Mouse (Mus musculus): Measurements from ENCODE around the gene Med13. TPM values are rescaled to one million over a fixed set of nuclear protein-coding genes. Genes with fewer than 3 reads are reported as not detected.

Med13 gene
- total and polyA plus RNA-seq, 3 experiments, result 1.9 to 124 (median 74.2) TPM

DNA sequence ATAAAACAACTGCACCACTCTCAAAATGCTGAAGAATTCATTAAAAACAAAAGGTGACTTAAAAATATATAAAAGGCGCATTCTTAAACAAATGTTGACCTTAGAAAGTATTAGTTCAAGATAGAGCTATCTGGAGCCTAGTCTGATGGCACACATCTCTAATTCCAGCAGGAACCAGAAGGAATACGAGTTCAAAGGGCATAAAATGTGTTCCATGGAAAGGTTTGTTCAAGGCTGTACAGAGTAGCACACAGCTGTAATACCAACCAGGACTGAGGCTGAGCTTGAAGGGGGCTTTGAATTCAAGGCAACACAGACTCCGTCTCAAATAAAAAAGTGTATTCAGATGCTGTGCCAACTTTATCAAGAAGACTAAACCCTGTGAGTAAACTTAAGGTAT, 3.8 kb downstream of the Med13 start:
- Histone ChIP-seq H3K27me3 (ENCODE audit: insufficient read depth, low read length) (no peaks in the 10 kb centered on the region), H3K4me3 (ENCODE audit: low read depth, low read length) (no peak overlapping the region), H3K9me3 (replicated peaks) (no peaks in the 10 kb centered on the region), H3K4me1 (ENCODE audit: insufficient read depth, low read depth, low read length) (peaks cover 28% of the 10 kb centered on the region), H3K36me3 (replicated peaks) (peaks cover 26% of the 10 kb centered on the region)
- no peak for ATAC-seq (ENCODE audit: extremely low read depth, insufficient number of reproducible peaks, low FRiP score, poor library complexity, severe bottlenecking)
- TF ChIP-seq GATA2 (IDR thresholded peaks at IDR 0.05; ENCODE audit: borderline replicate concordance, low read depth, low read length) (no peak), TAL1 (conservative IDR thresholded peaks at IDR 0.05; ENCODE audit: low read depth, low read length) (no peak), CTCF (IDR thresholded peaks at IDR 0.05; ENCODE audit: low read depth, low read length) (no peak), POLR2AphosphoS5 (IDR thresholded peaks at IDR 0.05; ENCODE audit: insufficient replicate concordance, low read depth, low read length) (no peak), GATA1 (IDR thresholded peaks at IDR 0.05; ENCODE audit: borderline replicate concordance, low read length) (no peak)
- no peak for DNase-seq (ENCODE audit: low spot score)

DNA sequence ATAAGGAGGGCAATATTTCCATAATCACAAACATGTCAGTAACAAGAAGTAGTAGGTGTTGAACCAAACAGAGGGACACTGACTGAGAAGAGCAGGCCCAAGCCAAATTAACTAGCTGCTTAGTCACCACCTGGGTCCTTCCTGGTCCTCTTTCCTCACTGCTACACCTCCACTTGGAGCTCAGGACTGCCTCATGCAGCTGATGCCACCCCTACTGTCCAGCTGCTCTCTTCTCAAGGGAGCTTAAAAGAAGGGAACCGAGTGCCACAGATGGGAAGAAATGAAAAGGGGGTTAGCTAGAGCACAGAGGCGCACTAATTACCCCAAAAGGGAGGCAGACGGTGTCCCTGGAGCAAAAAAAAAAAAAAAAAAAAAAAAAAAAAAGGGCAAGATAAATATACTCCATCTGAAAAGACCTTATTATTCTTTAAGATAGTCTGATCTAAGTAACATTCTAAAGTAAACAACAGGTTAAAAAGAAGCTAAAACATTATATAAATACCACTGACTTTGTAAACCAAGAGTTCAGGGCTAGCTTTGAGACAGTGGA, 5.6 kb downstream of the Med13 start:
- H3K36me3 ChIP-seq (replicated peaks), result peaks cover 30% of the 10 kb centered on the region
- TF ChIP-seq CTCF (IDR thresholded peaks at IDR 0.05; ENCODE audit: low read depth, low read length) (no peak), POLR2AphosphoS5 (IDR thresholded peaks at IDR 0.05; ENCODE audit: insufficient replicate concordance, low read depth, low read length) (no peak), TAL1 (conservative IDR thresholded peaks at IDR 0.05; ENCODE audit: low read depth, low read length) (no peak), GATA2 (IDR thresholded peaks at IDR 0.05; ENCODE audit: borderline replicate concordance, low read depth, low read length) (no peak), GATA1 (IDR thresholded peaks at IDR 0.05; ENCODE audit: borderline replicate concordance, low read length) (no peak)
- ATAC-seq (ENCODE audit: extremely low read depth, insufficient number of reproducible peaks, low FRiP score, poor library complexity, severe bottlenecking) (no peak), DNase-seq (ENCODE audit: low spot score) (no peak)
- no peaks in the 10 kb centered on the region for H3K27me3 ChIP-seq (ENCODE audit: insufficient read depth, low read length)
- H3K4me3 ChIP-seq (ENCODE audit: low read depth, low read length), result no peak overlapping the region
- H3K4me1 ChIP-seq (ENCODE audit: insufficient read depth, low read depth, low read length), result peaks cover 26% of the 10 kb centered on the region
- H3K9me3 ChIP-seq (replicated peaks), result no peaks in the 10 kb centered on the region

DNA sequence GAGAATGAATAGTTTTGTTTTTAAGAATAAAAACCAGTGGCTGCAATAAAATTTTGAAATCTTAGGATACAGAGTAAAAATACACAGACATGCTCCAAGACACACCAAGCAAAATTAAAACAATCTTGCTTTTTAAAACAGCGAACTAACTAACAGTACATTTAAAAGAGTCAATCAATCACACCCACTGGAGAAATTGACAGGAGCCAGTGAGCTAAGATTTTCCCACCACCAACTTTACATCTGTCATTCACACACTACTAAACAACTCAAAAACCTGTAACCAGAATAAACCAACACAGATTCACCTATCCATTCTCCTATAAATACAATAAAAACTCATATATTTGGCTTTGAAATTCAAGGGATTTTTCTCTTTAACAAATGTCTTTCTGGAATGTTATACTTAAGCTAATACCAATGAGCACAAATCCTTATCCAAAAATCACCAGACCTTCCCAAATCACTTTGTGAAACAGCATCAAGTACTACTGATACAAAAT, 6.7 kb downstream of the Med13 start:
- ATAC-seq (ENCODE audit: extremely low read depth, insufficient number of reproducible peaks, low FRiP score, poor library complexity, severe bottlenecking) (no peak), DNase-seq (ENCODE audit: low spot score) (no peak)
- peaks cover 28% of the 10 kb centered on the region for H3K4me1 ChIP-seq (ENCODE audit: insufficient read depth, low read depth, low read length)
- TF ChIP-seq GATA1 (IDR thresholded peaks at IDR 0.05; ENCODE audit: borderline replicate concordance, low read length) (no peak), TAL1 (conservative IDR thresholded peaks at IDR 0.05; ENCODE audit: low read depth, low read length) (no peak), POLR2AphosphoS5 (IDR thresholded peaks at IDR 0.05; ENCODE audit: insufficient replicate concordance, low read depth, low read length) (no peak), GATA2 (IDR thresholded peaks at IDR 0.05; ENCODE audit: borderline replicate concordance, low read depth, low read length) (no peak), CTCF (IDR thresholded peaks at IDR 0.05; ENCODE audit: low read depth, low read length) (no peak)
- H3K9me3 ChIP-seq (replicated peaks), result no peaks in the 10 kb centered on the region
- H3K27me3 ChIP-seq (ENCODE audit: insufficient read depth, low read length), result no peaks in the 10 kb centered on the region
- no peak overlapping the region for H3K4me3 ChIP-seq (ENCODE audit: low read depth, low read length)
- peaks cover 35% of the 10 kb centered on the region for H3K36me3 ChIP-seq (replicated peaks)

DNA sequence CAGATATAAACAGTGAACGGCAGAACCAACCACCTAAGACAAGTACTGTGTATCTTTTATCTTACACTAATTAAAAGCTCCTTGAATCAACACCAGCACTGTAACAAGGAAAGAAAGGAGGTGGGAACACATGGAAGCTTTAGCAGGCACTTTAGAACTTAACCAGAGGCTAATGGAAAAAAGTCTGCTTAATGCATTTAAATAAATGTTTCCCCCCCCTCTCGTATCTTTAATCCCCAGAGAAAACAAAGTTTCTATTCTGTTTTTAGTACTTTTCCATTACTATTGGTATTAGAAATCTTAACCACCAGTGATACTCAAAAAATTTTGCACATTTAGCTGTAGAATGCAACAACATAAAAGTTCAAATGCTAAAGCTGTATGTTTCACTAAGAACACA, 8.1 kb downstream of the Med13 start:
- DNase-seq (ENCODE audit: low spot score) (no peak), ATAC-seq (ENCODE audit: extremely low read depth, insufficient number of reproducible peaks, low FRiP score, poor library complexity, severe bottlenecking) (no peak)
- no peaks in the 10 kb centered on the region for H3K27me3 ChIP-seq (ENCODE audit: insufficient read depth, low read length)
- peaks cover 21% of the 10 kb centered on the region for H3K4me1 ChIP-seq (ENCODE audit: insufficient read depth, low read depth, low read length)
- no peaks in the 10 kb centered on the region for H3K9me3 ChIP-seq (replicated peaks)
- peaks cover 41% of the 10 kb centered on the region for H3K36me3 ChIP-seq (replicated peaks)
- no peak overlapping the region for H3K4me3 ChIP-seq (ENCODE audit: low read depth, low read length)
- TF ChIP-seq GATA2 (IDR thresholded peaks at IDR 0.05; ENCODE audit: borderline replicate concordance, low read depth, low read length) (no peak), POLR2AphosphoS5 (IDR thresholded peaks at IDR 0.05; ENCODE audit: insufficient replicate concordance, low read depth, low read length) (no peak), CTCF (IDR thresholded peaks at IDR 0.05; ENCODE audit: low read depth, low read length) (no peak), GATA1 (IDR thresholded peaks at IDR 0.05; ENCODE audit: borderline replicate concordance, low read length) (no peak), TAL1 (conservative IDR thresholded peaks at IDR 0.05; ENCODE audit: low read depth, low read length) (no peak)

DNA sequence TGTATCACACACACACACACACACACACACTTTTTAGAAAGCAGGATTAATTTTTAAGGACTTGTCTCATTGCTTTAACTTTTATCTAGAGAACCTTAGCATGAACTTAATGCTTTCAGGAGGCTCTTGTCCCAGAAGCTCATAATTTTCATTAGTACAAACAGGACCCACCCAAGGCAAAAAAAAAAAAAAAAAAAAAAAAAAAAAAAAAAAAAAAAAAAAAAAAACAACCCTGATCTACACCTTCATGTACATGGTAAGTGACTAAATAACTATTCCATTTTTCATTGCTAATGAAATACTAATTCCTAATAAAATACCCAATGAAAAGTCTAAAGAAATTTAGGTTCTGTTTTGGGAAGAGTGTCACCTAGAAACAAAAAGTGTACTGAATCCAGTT, 8.5 kb downstream of the Med13 start:
- H3K4me3 ChIP-seq (ENCODE audit: low read depth, low read length), result no peak overlapping the region
- H3K9me3 ChIP-seq (replicated peaks), result no peaks in the 10 kb centered on the region
- peaks cover 40% of the 10 kb centered on the region for H3K36me3 ChIP-seq (replicated peaks)
- H3K27me3 ChIP-seq (ENCODE audit: insufficient read depth, low read length), result no peaks in the 10 kb centered on the region
- DNase-seq (ENCODE audit: low spot score), result no peak
- peaks cover 18% of the 10 kb centered on the region for H3K4me1 ChIP-seq (ENCODE audit: insufficient read depth, low read depth, low read length)
- TF ChIP-seq TAL1 (conservative IDR thresholded peaks at IDR 0.05; ENCODE audit: low read depth, low read length) (no peak), GATA2 (IDR thresholded peaks at IDR 0.05; ENCODE audit: borderline replicate concordance, low read depth, low read length) (no peak), POLR2AphosphoS5 (IDR thresholded peaks at IDR 0.05; ENCODE audit: insufficient replicate concordance, low read depth, low read length) (no peak), GATA1 (IDR thresholded peaks at IDR 0.05; ENCODE audit: borderline replicate concordance, low read length) (no peak), CTCF (IDR thresholded peaks at IDR 0.05; ENCODE audit: low read depth, low read length) (no peak)
- no peak for ATAC-seq (ENCODE audit: extremely low read depth, insufficient number of reproducible peaks, low FRiP score, poor library complexity, severe bottlenecking)

DNA sequence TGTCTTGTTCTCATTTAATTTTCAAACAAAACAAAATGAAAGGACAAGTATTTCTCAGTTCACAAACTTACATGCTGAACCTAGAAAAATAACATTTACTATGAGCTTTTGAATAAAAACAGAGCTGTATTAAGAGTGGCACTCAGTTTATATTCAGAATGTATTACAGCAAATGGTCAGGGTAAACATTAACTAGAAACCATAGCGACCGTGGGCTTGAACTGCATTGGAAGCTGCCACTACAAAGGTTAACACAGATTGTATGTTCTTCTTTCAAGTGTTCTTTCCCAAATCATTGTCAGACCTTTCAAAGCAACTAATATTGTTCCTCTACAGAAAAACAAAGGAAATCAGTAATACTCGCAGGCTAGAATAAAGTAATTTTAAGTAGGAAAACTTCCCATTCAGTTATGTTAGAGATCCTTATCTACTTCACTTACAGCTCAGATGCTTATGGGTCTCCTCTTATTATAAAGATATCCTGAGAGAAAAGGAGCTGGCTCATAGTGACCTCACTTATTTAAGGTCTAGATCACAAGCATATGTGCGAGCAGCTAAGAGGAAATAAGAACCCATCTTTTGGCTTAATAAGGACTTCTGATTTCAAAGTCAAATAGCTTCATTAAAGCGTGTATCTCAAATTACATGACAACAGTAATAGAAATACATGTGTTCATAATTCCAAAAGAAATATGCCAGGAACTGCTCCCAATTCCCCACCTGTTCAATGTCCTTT, 9.8 kb downstream of the Med13 start:
- no peak for ATAC-seq (ENCODE audit: extremely low read depth, insufficient number of reproducible peaks, low FRiP score, poor library complexity, severe bottlenecking)
- TF ChIP-seq CTCF (IDR thresholded peaks at IDR 0.05; ENCODE audit: low read depth, low read length) (no peak), TAL1 (conservative IDR thresholded peaks at IDR 0.05; ENCODE audit: low read depth, low read length) (no peak), GATA1 (IDR thresholded peaks at IDR 0.05; ENCODE audit: borderline replicate concordance, low read length) (no peak), POLR2AphosphoS5 (IDR thresholded peaks at IDR 0.05; ENCODE audit: insufficient replicate concordance, low read depth, low read length) (no peak), GATA2 (IDR thresholded peaks at IDR 0.05; ENCODE audit: borderline replicate concordance, low read depth, low read length) (no peak)
- Histone ChIP-seq H3K4me1 (ENCODE audit: insufficient read depth, low read depth, low read length) (peaks cover 7% of the 10 kb centered on the region), H3K4me3 (ENCODE audit: low read depth, low read length) (no peak overlapping the region), H3K9me3 (replicated peaks) (no peaks in the 10 kb centered on the region), H3K36me3 (replicated peaks) (peaks cover 37% of the 10 kb centered on the region), H3K27me3 (ENCODE audit: insufficient read depth, low read length) (no peaks in the 10 kb centered on the region)
- DNase-seq (ENCODE audit: low spot score), result no peak

Measured in G1E (cell line).